Mouse (Mus musculus) testis, postnatal 10 days (tissue): ENCODE results near the gene Hoxa10.

ENCODE experiments used
- DNase-seq: peaks from one replicate; pipeline ENCODE4 v3.0.0; 2021; ENCODE audit warnings: low spot score

Hoxa10 gene

GRCm38 (mm10) chr6:52203371-52204049 lies 37.1 kb downstream of the Hoxa10 start:
- DNase-seq: no peak

- no peak for DNase-seq
Measured at GRCm38 (mm10) chr6:52203121-52203370, 37.6 kb downstream of the Hoxa10 start.

- DNase-seq: no peak
Measured at GRCm38 (mm10) chr6:52202362-52203120, 38.1 kb downstream of the Hoxa10 start.

GRCm38 (mm10) chr6:52201269-52201668 lies 39.4 kb downstream of the Hoxa10 start:
- DNase-seq: no peak

GRCm38 (mm10) chr6:52200751-52201250 lies 39.9 kb downstream of the Hoxa10 start:
- DNase-seq: no peak

GRCm38 (mm10) chr6:52200073-52200750 lies 40.4 kb downstream of the Hoxa10 start:
- DNase-seq: no peak

GRCm38 (mm10) chr6:52197271-52197670 lies 43.4 kb downstream of the Hoxa10 start:
- DNase-seq: no peak

GRCm38 (mm10) chr6:52196811-52197210 lies 43.8 kb downstream of the Hoxa10 start:
- no peak for DNase-seq

GRCm38 (mm10) chr6:52194690-52195089 lies 46.0 kb downstream of the Hoxa10 start:
- no peak for DNase-seq

- DNase-seq: peak; percentile 94
Measured at GRCm38 (mm10) chr6:52191860-52192550, 48.6 kb downstream of the Hoxa10 start.

GRCm38 (mm10) chr6:52190906-52191810 lies 49.5 kb downstream of the Hoxa10 start, which contains the start of gene Hoxa4:
TSS of gene Hoxa4 (minus strand) at chr6:52191753.
- DNase-seq: no peak

- DNase-seq: no peak
Measured at GRCm38 (mm10) chr6:52190410-52190809, 50.2 kb downstream of the Hoxa10 start.

- DNase-seq: no peak
Measured at GRCm38 (mm10) chr6:52189909-52190308, 50.7 kb downstream of the Hoxa10 start.

- no peak for DNase-seq
Measured at GRCm38 (mm10) chr6:52189172-52189591, 51.5 kb downstream of the Hoxa10 start.

- no peak for DNase-seq
Measured at GRCm38 (mm10) chr6:52186500-52186899, 54.2 kb downstream of the Hoxa10 start.

- DNase-seq: no peak
Measured at GRCm38 (mm10) chr6:52185834-52186233, 54.8 kb downstream of the Hoxa10 start.

- DNase-seq: no peak
Measured at GRCm38 (mm10) chr6:52185222-52185621, 55.4 kb downstream of the Hoxa10 start.

GRCm38 (mm10) chr6:52184668-52185067 lies 56.0 kb downstream of the Hoxa10 start:
- DNase-seq: no peak

- DNase-seq: no peak
Measured at GRCm38 (mm10) chr6:52183311-52184080, 57.2 kb downstream of the Hoxa10 start.

- no peak for DNase-seq
Measured at GRCm38 (mm10) chr6:52182793-52183192, 57.9 kb downstream of the Hoxa10 start.
